Mouse (Mus musculus): Measurements from ENCODE around the gene Olfr549.

Olfr549 gene

GRCm38 (mm10) chr7:102549570-102549969 lies at the start of gene Olfr549:
Gene Olfr549, plus strand, starts transcription at chr7:102549870.
- DNase-seq (ENCODE audit: low read depth, low spot score): no peak

GRCm38 (mm10) chr7:102501986-102502385 lies 47.7 kb upstream of the Olfr549 start:
- no peak for DNase-seq (ENCODE audit: low read depth, low spot score)

GRCm38 (mm10) chr7:102506848-102507247 lies 42.8 kb upstream of the Olfr549 start:
- DNase-seq (ENCODE audit: low read depth, low spot score): peak; percentile 46

GRCm38 (mm10) chr7:102508066-102508465 lies 41.6 kb upstream of the Olfr549 start:
- no peak for DNase-seq (ENCODE audit: low read depth, low spot score)

GRCm38 (mm10) chr7:102508666-102509065 lies 41.0 kb upstream of the Olfr549 start:
- DNase-seq (ENCODE audit: low read depth, low spot score): no peak

GRCm38 (mm10) chr7:102509726-102510125 lies 39.9 kb upstream of the Olfr549 start:
- DNase-seq (ENCODE audit: low read depth, low spot score): no peak

GRCm38 (mm10) chr7:102511927-102512326 lies 37.7 kb upstream of the Olfr549 start:
- DNase-seq (ENCODE audit: low read depth, low spot score): no peak

GRCm38 (mm10) chr7:102512814-102513435 lies 36.7 kb upstream of the Olfr549 start:
- peak; percentile 32 for DNase-seq (ENCODE audit: low read depth, low spot score)

- DNase-seq (ENCODE audit: low read depth, low spot score): no peak
These were observed 35.5 kb upstream of the Olfr549 start for GRCm38 (mm10) chr7:102514144-102514543.

- DNase-seq (ENCODE audit: low read depth, low spot score): no peak
These were observed 33.2 kb upstream of the Olfr549 start for GRCm38 (mm10) chr7:102516261-102517050.

GRCm38 (mm10) chr7:102517051-102517335 lies 32.7 kb upstream of the Olfr549 start:
- DNase-seq (ENCODE audit: low read depth, low spot score): no peak

GRCm38 (mm10) chr7:102529052-102529451 lies 20.6 kb upstream of the Olfr549 start:
- DNase-seq (ENCODE audit: low read depth, low spot score): no peak

- DNase-seq (ENCODE audit: low read depth, low spot score): no peak
These were observed 15.2 kb upstream of the Olfr549 start, which contains the start of gene Olfr547 for GRCm38 (mm10) chr7:102534449-102534848. Gene Olfr547, plus strand, starts transcription at chr7:102534749.

- DNase-seq (ENCODE audit: low read depth, low spot score): no peak
These were observed 9.1 kb upstream of the Olfr549 start, which contains the start of gene Olfr548-ps1 for GRCm38 (mm10) chr7:102540596-102540995. Gene Olfr548-ps1, plus strand, starts transcription at chr7:102540896.

GRCm38 (mm10) chr7:102541251-102541650 lies 8.4 kb upstream of the Olfr549 start:
- no peak for DNase-seq (ENCODE audit: low read depth, low spot score)

- DNase-seq (ENCODE audit: low read depth, low spot score): no peak
These were observed 3.6 kb downstream of the Olfr549 start for GRCm38 (mm10) chr7:102553279-102553678.

GRCm38 (mm10) chr7:102564999-102565997 lies 15.6 kb downstream of the Olfr549 start, which contains the start of gene Trim21:
Gene Trim21, minus strand, starts transcription at chr7:102565486.
- DNase-seq (ENCODE audit: low read depth, low spot score): peak; percentile 78

GRCm38 (mm10) chr7:102566219-102566618 lies 16.5 kb downstream of the Olfr549 start:
- no peak for DNase-seq (ENCODE audit: low read depth, low spot score)

GRCm38 (mm10) chr7:102571142-102571541 lies 21.5 kb downstream of the Olfr549 start, which contains the start of gene Olfr550:
Gene Olfr550, plus strand, starts transcription at chr7:102571442.
- no peak for DNase-seq (ENCODE audit: low read depth, low spot score)

- no peak for DNase-seq (ENCODE audit: low read depth, low spot score)
These were observed 23.6 kb downstream of the Olfr549 start for GRCm38 (mm10) chr7:102573174-102573830.

- no peak for DNase-seq (ENCODE audit: low read depth, low spot score)
These were observed 26.3 kb downstream of the Olfr549 start for GRCm38 (mm10) chr7:102575998-102576397.
